Mouse (Mus musculus) cortical plate, adult 2 months (tissue): ENCODE results near the gene Foxn3.

Source experiments
- CTCF ChIP-seq: fragments of 200-500 bp; IDR thresholded peaks from 2 replicates; pipeline ENCODE4 v1.5.1; 2011; ENCODE audit warnings: mild to moderate bottlenecking, control low read depth, low read length; ENCODE audit not compliant: insufficient read depth; ENCODE audit errors: extremely low read depth
- POLR2A ChIP-seq: fragments of 200-500 bp; IDR thresholded peaks from 2 replicates; pipeline ENCODE4 v1.6.1; 2011; ENCODE audit warnings: mild to moderate bottlenecking, low read length, control low read depth; ENCODE audit not compliant: insufficient read depth; ENCODE audit errors: extremely low read depth

GRCm38 (mm10) chr12:99532342-99532741, 31.0 kb downstream of the Foxn3 start:
- TF ChIP-seq CTCF = no peak
- no peak for TF ChIP-seq POLR2A
